Mouse (Mus musculus) liver, embryonic 14.5 days (tissue): ENCODE measurements around the gene Itga7. TPM values are rescaled to one million over a fixed set of nuclear protein-coding genes. Genes with fewer than 3 reads are reported as not detected.

ENCODE experiments used
- ATAC-seq: fragments of 200-750 bp; cut with Nextera tagmentation; 2 replicates; pipeline ENCODE4 v1.8.0; 2017; ENCODE audit warnings: moderate number of reproducible peaks, mild to moderate bottlenecking, moderate library complexity; ENCODE audit not compliant: insufficient read depth
- DNase-seq, 3 experiments: peaks; one replicate each; pipeline ENCODE4 v3.0.0-alpha.2; 2012 to 2013; ENCODE audit warnings: low read depth in 3 of 3, low spot score in 3 of 3
- H3K27ac ChIP-seq: fragments of 300-500 bp; sonication (generic); 2 replicates; pipeline ENCODE4 v1.5.1; 2014; ENCODE audit warnings: moderate library complexity, mild to moderate bottlenecking, control low read depth, inconsistent platforms
- H3K27me3 ChIP-seq: fragments of 300-500 bp; sonication (generic); 2 replicates; pipeline ENCODE4 v1.6.1; 2014; ENCODE audit warnings: mild to moderate bottlenecking, low read length, moderate library complexity; ENCODE audit not compliant: control insufficient read depth, insufficient read depth
- H3K36me3 ChIP-seq: fragments of 300-500 bp; sonication (generic); replicated peaks from 2 replicates; pipeline ENCODE4 v1.6.1; 2014; ENCODE audit warnings: low read depth; ENCODE audit not compliant: control insufficient read depth, insufficient read depth
- H3K4me1 ChIP-seq, 2 experiments: fragments of 200-500 bp in 1 of 2; fragments of 300-500 bp in 1 of 2; sonication (generic) in 1 of 2; replicated peaks; 2 replicates each; pipeline ENCODE4 v1.6.1; 2012 to 2014; ENCODE audit warnings: antibody characterized with exemption in 1 of 2, inconsistent platforms in 1 of 2, low read length in 1 of 2; ENCODE audit not compliant: control insufficient read depth in 2 of 2, insufficient read depth in 2 of 2
- H3K4me2 ChIP-seq: fragments of 300-500 bp; sonication (generic); 2 replicates; pipeline ENCODE4 v1.6.1; 2014; ENCODE audit warnings: low read depth, mild to moderate bottlenecking, control low read depth, moderate library complexity
- H3K4me3 ChIP-seq, 2 experiments: fragments of 200-500 bp in 1 of 2; fragments of 300-500 bp in 1 of 2; sonication (generic) in 1 of 2; 2 replicates each; pipeline ENCODE4 v1.5.1; 2012 to 2014; ENCODE audit warnings: low read depth in 2 of 2, low read length in 2 of 2, mild to moderate bottlenecking in 2 of 2, control low read depth in 1 of 2, inconsistent platforms in 1 of 2, moderate library complexity in 1 of 2; ENCODE audit not compliant: insufficient read depth in 1 of 2
- H3K9ac ChIP-seq: fragments of 300-500 bp; sonication (generic); replicated peaks from 2 replicates; pipeline ENCODE4 v1.6.1; 2014; ENCODE audit warnings: mild to moderate bottlenecking, control low read depth, moderate library complexity
- H3K9me3 ChIP-seq: fragments of 300-500 bp; sonication (generic); 2 replicates; pipeline ENCODE4 v1.6.1; 2016; ENCODE audit warnings: low read length, mixed read lengths; ENCODE audit not compliant: control insufficient read depth
- CTCF ChIP-seq: IDR thresholded peaks from 2 replicates; pipeline ENCODE4 v1.5.1; 2016; ENCODE audit warnings: antibody characterized with exemption, low read depth, control low read depth
- EP300 ChIP-seq: IDR thresholded peaks from 2 replicates; pipeline ENCODE4 v1.6.1; 2016; ENCODE audit warnings: antibody characterized with exemption, low read depth
- WGBS: fragments of 180-500 bp; shearing (Covaris S2); extraction: QIAGEN DNeasy Blood & Tissue Kit; methylation state at CpG from one replicate; pipeline ENCODE4 v1.1.7; 2014; ENCODE audit not compliant: insufficient replicate concordance; 5-methylcytosine and 5-hydroxymethylcytosine counted together
- polyA plus RNA-seq, 2 experiments: library from polyadenylated mRNA; depleted of rRNA in 1 of 2; stranded (reverse) in 1 of 2; unstranded in 1 of 2; fragments of >200 nt; fragmentation: Nextera tagmentation in 1 of 2; extraction: Ambion mirVana in 1 of 2; gene quantifications; 2 replicates each; pipeline versions ENCODE4 v1.2.1 to v1.2.3; 2012 to 2014

The Itga7 gene
- polyA plus RNA-seq, 2 experiments, result 0.15 to 0.19 TPM

DNA sequence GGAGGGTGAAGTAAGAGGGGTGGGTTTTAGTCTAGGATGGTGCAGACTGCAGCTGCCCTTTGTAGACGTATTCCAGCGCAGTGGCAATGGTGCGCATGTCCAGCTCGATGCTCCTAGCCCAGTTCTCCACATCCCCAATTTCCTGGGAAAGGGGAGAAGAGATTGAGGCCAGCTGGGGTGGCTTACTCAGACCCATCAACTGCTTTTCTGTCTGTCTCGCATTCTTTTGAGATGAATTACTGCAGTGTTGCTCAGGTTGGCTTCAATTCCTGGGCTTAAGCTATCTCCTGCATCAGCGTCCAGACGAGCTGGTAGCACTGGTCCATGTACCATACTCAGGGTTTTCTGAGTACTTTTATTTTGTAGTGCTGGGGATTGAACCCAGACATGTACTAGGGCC, 13.7 kb upstream of the Itga7 start:
- H3K4me2 ChIP-seq, result no peak overlapping the region
- H3K4me3 ChIP-seq, result no peak overlapping the region
- no peak overlapping the region for H3K9ac ChIP-seq
- H3K27me3 ChIP-seq, result no peaks in the 10 kb centered on the region
- ATAC-seq (no peak), DNase-seq (no peak)
- H3K27ac ChIP-seq, result no peak overlapping the region
- peaks cover 12 to 17% of the 10 kb centered on the region in 2 experiments for H3K4me1 ChIP-seq
- WGBS, result 69% methylated on average over 7 of the region's 7 CpGs
- H3K36me3 ChIP-seq, result no peaks in the 10 kb centered on the region
- H3K9me3 ChIP-seq, result no peaks in the 10 kb centered on the region
- TF ChIP-seq EP300, result no peak
- TF ChIP-seq CTCF, result no peak

GRCm38 (mm10) chr10:128920736-128921161, 12.9 kb upstream of the Itga7 start:
- Histone ChIP-seq H3K27me3 (no peaks in the 10 kb centered on the region), H3K9ac (no peak overlapping the region), H3K4me2 (no peak overlapping the region), H3K4me3 (no peak overlapping the region), H3K4me1 (peaks cover 12 to 17% of the 10 kb centered on the region in 2 experiments), H3K9me3 (no peaks in the 10 kb centered on the region), H3K27ac (no peak overlapping the region), H3K36me3 (no peaks in the 10 kb centered on the region)
- 56% methylated on average over 3 of the region's 3 CpGs for WGBS
- TF ChIP-seq CTCF, result no peak
- TF ChIP-seq EP300, result no peak
- no peak for DNase-seq
- ATAC-seq, result no peak

GRCm38 (mm10) chr10:128921251-128921650, 12.4 kb upstream of the Itga7 start:
- TF ChIP-seq CTCF (no peak), EP300 (no peak)
- no peaks in the 10 kb centered on the region for H3K27me3 ChIP-seq
- H3K27ac ChIP-seq, result no peak overlapping the region
- 52% methylated on average over 1 of the region's 1 CpGs for WGBS
- H3K36me3 ChIP-seq, result no peaks in the 10 kb centered on the region
- H3K4me3 ChIP-seq, result no peak overlapping the region
- H3K9ac ChIP-seq, result no peak overlapping the region
- ATAC-seq, result no peak
- no peaks in the 10 kb centered on the region for H3K9me3 ChIP-seq
- no peak for DNase-seq
- peaks cover 12 to 17% of the 10 kb centered on the region in 2 experiments for H3K4me1 ChIP-seq
- H3K4me2 ChIP-seq, result no peak overlapping the region

- Histone ChIP-seq H3K4me1 (peaks cover 12 to 17% of the 10 kb centered on the region in 2 experiments), H3K27me3 (no peaks in the 10 kb centered on the region), H3K9me3 (no peaks in the 10 kb centered on the region), H3K27ac (no peak overlapping the region), H3K4me2 (peak overlapping the region; percentile 80), H3K36me3 (no peaks in the 10 kb centered on the region), H3K9ac (peak overlapping the region; percentile 91), H3K4me3 (peak overlapping the region; percentile 69 to 97)
- ATAC-seq (no peak), DNase-seq (no peak)
- TF ChIP-seq CTCF (no peak), EP300 (no peak)
- WGBS, result 72% methylated on average over 16 of the region's 16 CpGs
Observed at GRCm38 (mm10) chr10:128921883-128922821, 11.5 kb upstream of the Itga7 start.

- no peaks in the 10 kb centered on the region for H3K9me3 ChIP-seq
- ATAC-seq, result no peak
- WGBS, result 14% methylated on average over 1 of the region's 1 CpGs
- no peaks in the 10 kb centered on the region; the same call in 1 of the 2 replicates for H3K27me3 ChIP-seq
- peak within 1 kb of the TSS; percentile 80 for H3K4me2 ChIP-seq
- peak within 1 kb of the TSS; percentile 69 for H3K27ac ChIP-seq
- no peak for DNase-seq
- H3K36me3 ChIP-seq, result no peaks in the 10 kb centered on the region
- H3K4me1 ChIP-seq, result peaks cover 12 to 17% of the 10 kb centered on the region in 2 experiments
- peak within 1 kb of the TSS; percentile 91 for H3K9ac ChIP-seq
- TF ChIP-seq CTCF, result no peak
- no peak for TF ChIP-seq EP300
- H3K4me3 ChIP-seq, result peak within 1 kb of the TSS; percentile 69 to 97
Observed at GRCm38 (mm10) chr10:128922822-128923012, 10.9 kb upstream of the Itga7 start, which contains the start of gene Rdh5. Rdh5 (minus strand) TSS chr10:128922888.
